Mouse (Mus musculus): ENCODE data around the gene Rnf126.

- no peak for TF ChIP-seq CTCF (IDR thresholded peaks at IDR 0.05; ENCODE audit: borderline replicate concordance, insufficient read depth, low read length)
- no peak for TF ChIP-seq POLR2A (IDR thresholded peaks at IDR 0.05; ENCODE audit: low read depth, low read length)
Observed at GRCm38 (mm10) chr10:79790861-79791260, 24.1 kb upstream of the Rnf126 start, which contains the start of gene Prss57.

All from embryonic fibroblast, embryonic 13.5 days (primary cell).